ENCODE assay signal across 25 mouse cellular contexts in genomic region chr6:86176721-86177120, GRCm38 (mm10). TPM values are rescaled to one million over a fixed set of nuclear protein-coding genes. Genes with fewer than 3 reads are reported as not detected.
DNase-seq lines count a peak whose midpoint lies in the region; ATAC-seq and TF ChIP-seq lines count a peak whose summit lies in the region.
"Had no signal": no experiment of that assay in that cellular context is flagged by ENCODE, and none has a peak within 500 bp of the region (broad histone marks: within the 10 kb centered on the region; RNA-seq: fewer than 3 reads in every experiment).

No protein-coding gene starts in this region.

- no peaks in the 10 kb centered on the region for H3K4me1 ChIP-seq in intestine, postnatal 0 days (replicated peaks; ENCODE audit: control insufficient read depth, insufficient read depth, low read length)
- H3K4me1 ChIP-seq in intestine, embryonic 16.5 days (ENCODE audit: control insufficient read depth, insufficient read depth, low read length) = no peaks in the 10 kb centered on the region
- H3K4me1 ChIP-seq in lung, postnatal 0 days (ENCODE audit: insufficient read depth, low read depth, low read length) = no peaks in the 10 kb centered on the region
- peaks cover 5% of the 10 kb centered on the region; the same call in 1 of the 2 replicates for H3K4me1 ChIP-seq in embryonic fibroblast, embryonic 13.5 days (ENCODE audit: control insufficient read depth, insufficient read depth, low read length)
- H3K4me1 ChIP-seq in hindbrain, postnatal 0 days (ENCODE audit: insufficient read depth, low read length) = no peaks in the 10 kb centered on the region
- H3K4me1 ChIP-seq: forebrain, embryonic 12.5 days; hindbrain, embryonic 12.5 days; liver, embryonic 13.5 days; midbrain, embryonic 12.5 days had no signal

- TF ChIP-seq CTCF in intestine, postnatal 0 days (IDR thresholded peaks at IDR 0.05; ENCODE audit: low read depth) = no peak
- no peak for TF ChIP-seq CTCF in lung, postnatal 0 days (IDR thresholded peaks at IDR 0.05)
- no peak for TF ChIP-seq CTCF in embryonic fibroblast, embryonic 13.5 days (IDR thresholded peaks at IDR 0.05; ENCODE audit: borderline replicate concordance, insufficient read depth, low read length)
- TF ChIP-seq CTCF in hindbrain, postnatal 0 days (IDR thresholded peaks at IDR 0.05; ENCODE audit: low read depth) = no peak

- H3K4me2 ChIP-seq in intestine, postnatal 0 days (replicated peaks; ENCODE audit: low read depth) = no peak overlapping the region
- no peak overlapping the region for H3K4me2 ChIP-seq in intestine, embryonic 16.5 days (ENCODE audit: low read depth, low read length)
- H3K4me2 ChIP-seq in lung, postnatal 0 days (replicated peaks; ENCODE audit: low read depth, low read length) = no peak overlapping the region
- H3K4me2 ChIP-seq in hindbrain, postnatal 0 days (ENCODE audit: low read depth, low read length) = no peak overlapping the region
- H3K4me2 ChIP-seq: forebrain, embryonic 12.5 days; heart, embryonic 11.5 days; hindbrain, embryonic 12.5 days; liver, embryonic 13.5 days; lung, embryonic 14.5 days; midbrain, embryonic 12.5 days had no signal

- WGBS in intestine, postnatal 0 days = 28% methylated on average over 6 of the region's 6 CpGs
- 53% methylated on average over 6 of the region's 6 CpGs for WGBS in intestine, embryonic 16.5 days
- WGBS in lung, postnatal 0 days = 56% methylated on average over 6 of the region's 6 CpGs
- WGBS in hindbrain, postnatal 0 days = 80% methylated on average over 6 of the region's 6 CpGs

- peak overlapping the region; percentile 35; the same call in 1 of the 2 replicates for H3K27ac ChIP-seq in intestine, postnatal 0 days (ENCODE audit: low read depth, low read length)
- no peak overlapping the region for H3K27ac ChIP-seq in intestine, embryonic 16.5 days (ENCODE audit: low read length)
- H3K27ac ChIP-seq in lung, postnatal 0 days (ENCODE audit: low read length) = 0 out of 2 replicates have a peak overlapping the region, but pooled peaks have one; percentile 32
- peak overlapping the region; percentile 6; the same call in 1 of the 2 replicates for H3K27ac ChIP-seq in embryonic fibroblast, embryonic 13.5 days (ENCODE audit: insufficient read depth, low read length)
- H3K27ac ChIP-seq in hindbrain, postnatal 0 days = no peak overlapping the region
- H3K27ac ChIP-seq: forebrain, embryonic 12.5 days; hindbrain, embryonic 12.5 days; liver, embryonic 13.5 days; midbrain, embryonic 12.5 days had no signal

- H3K4me3 ChIP-seq in intestine, postnatal 0 days (ENCODE audit: low read depth, low read length) = no peak overlapping the region
- no peak overlapping the region for H3K4me3 ChIP-seq in intestine, embryonic 16.5 days (ENCODE audit: low read length)
- no peak overlapping the region for H3K4me3 ChIP-seq in lung, postnatal 0 days (ENCODE audit: low read depth, low read length)
- H3K4me3 ChIP-seq in embryonic fibroblast, embryonic 13.5 days (ENCODE audit: insufficient read depth, low read length) = no peak overlapping the region
- no peak overlapping the region for H3K4me3 ChIP-seq in hindbrain, postnatal 0 days (ENCODE audit: low read length)
- H3K4me3 ChIP-seq: forebrain, embryonic 12.5 days; hindbrain, embryonic 12.5 days; liver, embryonic 13.5 days; midbrain, embryonic 12.5 days had no signal

- no peak for TF ChIP-seq EP300 in lung, postnatal 0 days (IDR thresholded peaks at IDR 0.05)

- no peaks in the 10 kb centered on the region for H3K9me3 ChIP-seq in intestine, postnatal 0 days (ENCODE audit: control insufficient read depth)
- no peaks in the 10 kb centered on the region for H3K9me3 ChIP-seq in intestine, embryonic 16.5 days (ENCODE audit: control insufficient read depth, low read length)
- H3K9me3 ChIP-seq in lung, postnatal 0 days (ENCODE audit: low read length) = no peaks in the 10 kb centered on the region
- no peaks in the 10 kb centered on the region for H3K9me3 ChIP-seq in hindbrain, postnatal 0 days (ENCODE audit: low read length)
- H3K9me3 ChIP-seq: forebrain, embryonic 12.5 days; hindbrain, embryonic 12.5 days; liver, embryonic 13.5 days; midbrain, embryonic 12.5 days had no signal

- H3K27me3 ChIP-seq in intestine, postnatal 0 days (replicated peaks; ENCODE audit: control insufficient read depth, insufficient read depth, low read length) = no peaks in the 10 kb centered on the region
- no peaks in the 10 kb centered on the region for H3K27me3 ChIP-seq in intestine, embryonic 16.5 days (replicated peaks; ENCODE audit: control insufficient read depth, insufficient read depth, low read length)
- no peaks in the 10 kb centered on the region for H3K27me3 ChIP-seq in lung, postnatal 0 days (replicated peaks; ENCODE audit: insufficient read depth, low read length)
- H3K27me3 ChIP-seq in hindbrain, postnatal 0 days (ENCODE audit: insufficient read depth, low read length) = no peaks in the 10 kb centered on the region
- H3K27me3 ChIP-seq: forebrain, embryonic 12.5 days; hindbrain, embryonic 12.5 days; liver, embryonic 13.5 days; midbrain, embryonic 12.5 days had no signal

- no peak for ATAC-seq in intestine, postnatal 0 days
- no peak for ATAC-seq in intestine, embryonic 16.5 days
- no peak for ATAC-seq in lung, postnatal 0 days
- ATAC-seq in hindbrain, postnatal 0 days = no peak
- ATAC-seq: forebrain, postnatal 0 days had no signal

- no peak for DNase-seq in lung, postnatal 0 days (ENCODE audit: low spot score)
- no peak for DNase-seq in lung, postnatal 14 days
- DNase-seq in yolk sac, embryonic 10.5 days (ENCODE audit: low spot score) = peak; percentile 26
- no peak for DNase-seq in hindbrain, postnatal 0 days (ENCODE audit: low spot score)
- DNase-seq: adrenal gland, postnatal 25 days; B cell, adult 2 months; cerebellum, adult 18-20 months; cerebellum, postnatal 14 days; forebrain, postnatal 0 days; heart, postnatal 36 days; layer of hippocampus, postnatal 36 days; left cerebral cortex, postnatal 4 days; liver, embryonic 13.5 days; lung, embryonic 14.5 days; retina, postnatal 1 day; right cerebral cortex, postnatal 14 days; thymus, postnatal 14 days had no signal

- no peaks in the 10 kb centered on the region for H3K36me3 ChIP-seq in intestine, postnatal 0 days (ENCODE audit: control insufficient read depth, insufficient read depth)
- H3K36me3 ChIP-seq in intestine, embryonic 16.5 days (ENCODE audit: control insufficient read depth, insufficient read depth, low read length) = no peaks in the 10 kb centered on the region
- H3K36me3 ChIP-seq in lung, postnatal 0 days (ENCODE audit: insufficient read depth, low read length) = no peaks in the 10 kb centered on the region
- H3K36me3 ChIP-seq in hindbrain, postnatal 0 days (ENCODE audit: insufficient read depth, low read length) = no peaks in the 10 kb centered on the region
- H3K36me3 ChIP-seq: forebrain, embryonic 12.5 days; hindbrain, embryonic 12.5 days; liver, embryonic 13.5 days; midbrain, embryonic 12.5 days had no signal

- no peak overlapping the region for H3K9ac ChIP-seq in intestine, postnatal 0 days (ENCODE audit: low read depth, low read length)
- H3K9ac ChIP-seq in intestine, embryonic 16.5 days (ENCODE audit: low read depth, low read length) = no peak overlapping the region
- H3K9ac ChIP-seq in lung, postnatal 0 days (replicated peaks; ENCODE audit: low read depth) = no peak overlapping the region
- H3K9ac ChIP-seq in hindbrain, postnatal 0 days (replicated peaks; ENCODE audit: low read length) = no peak overlapping the region
- H3K9ac ChIP-seq: forebrain, embryonic 12.5 days; forebrain, postnatal 0 days; hindbrain, embryonic 12.5 days; liver, embryonic 13.5 days; lung, embryonic 14.5 days; midbrain, embryonic 12.5 days had no signal

- TF ChIP-seq POLR2A in embryonic fibroblast, embryonic 13.5 days (IDR thresholded peaks at IDR 0.05; ENCODE audit: low read depth, low read length) = no peak

RNA-seq across cellular contexts. Expression of gene Tgfa, which starts 18.3 kb away (rescaled TPM):
- polyA plus RNA-seq in intestine, postnatal 0 days (2015; fragmentation: Nextera tagmentation; extraction: Ambion mirVana) = 7.5 and 8.4 TPM in 2 replicates
- polyA plus RNA-seq in intestine, embryonic 16.5 days (2015; fragmentation: Nextera tagmentation; extraction: Ambion mirVana) = 6.0 and 7.0 TPM in 2 replicates
- polyA plus RNA-seq in lung, postnatal 0 days (2015; fragmentation: Nextera tagmentation; extraction: Ambion mirVana) = 1.9 and 2.3 TPM in 2 replicates
- 0.42 and 0.85 TPM in 2 replicates for polyA plus RNA-seq in embryonic fibroblast, embryonic 13.5 days (2011; ENCODE audit: insufficient read length, low read depth, missing spikeins)
- 35.4 and 40.5 TPM in 2 replicates for total RNA-seq in hindbrain, postnatal 0 days (2014; rRNA removed)
- 13.6 and 14.2 TPM in 2 replicates for polyA plus RNA-seq in hindbrain, postnatal 0 days (2015; fragmentation: Nextera tagmentation; extraction: Ambion mirVana)
- total RNA-seq: megakaryocyte, adult 5-6 weeks had no signal

Comparison
In these comparisons a context has a peak if more than half of its experiments do, and no peak if none do; other contexts are left out.
1. H3K27ac ChIP-seq: peak in intestine, postnatal 0 days (single experiment), lung, postnatal 0 days (single experiment) and embryonic fibroblast, embryonic 13.5 days (single experiment); none in intestine, embryonic 16.5 days (single experiment) and hindbrain, postnatal 0 days (single experiment).